Mouse (Mus musculus): ENCODE data around the gene Nkiras2.
"Not testable (repeated sequence)": the region's sequence is repeated elsewhere in the genome, so short reads cannot be mapped to it uniquely, and the experiment has no call there.

The Nkiras2 gene

DNA sequence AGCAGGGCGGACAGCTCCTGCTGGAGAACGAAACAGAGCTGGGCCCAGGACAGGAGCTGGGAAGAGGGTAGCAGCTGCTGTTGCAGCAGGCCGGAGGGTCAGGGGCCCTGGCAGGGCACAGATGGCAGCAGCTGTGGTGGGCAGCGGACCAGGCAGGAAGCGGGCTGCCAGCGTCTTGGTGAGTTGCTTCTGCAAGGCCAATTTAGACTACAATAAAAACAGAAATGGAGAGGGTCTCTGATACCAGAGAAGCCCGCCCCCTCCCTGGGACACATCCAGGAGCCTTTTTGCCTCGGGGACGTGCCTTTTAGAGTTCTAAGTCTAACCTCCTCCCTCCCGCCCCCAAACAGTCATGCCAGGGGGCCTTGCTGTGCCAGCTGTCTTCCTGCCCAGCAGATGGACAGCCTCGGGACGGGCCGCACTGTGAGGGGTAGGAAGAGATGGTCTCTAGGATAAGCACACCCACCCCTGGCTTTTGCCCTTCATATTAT, 9.9 kb downstream of the Nkiras2 start:
- no peak for DNase-seq (ENCODE audit: low read depth, low spot score)

DNA sequence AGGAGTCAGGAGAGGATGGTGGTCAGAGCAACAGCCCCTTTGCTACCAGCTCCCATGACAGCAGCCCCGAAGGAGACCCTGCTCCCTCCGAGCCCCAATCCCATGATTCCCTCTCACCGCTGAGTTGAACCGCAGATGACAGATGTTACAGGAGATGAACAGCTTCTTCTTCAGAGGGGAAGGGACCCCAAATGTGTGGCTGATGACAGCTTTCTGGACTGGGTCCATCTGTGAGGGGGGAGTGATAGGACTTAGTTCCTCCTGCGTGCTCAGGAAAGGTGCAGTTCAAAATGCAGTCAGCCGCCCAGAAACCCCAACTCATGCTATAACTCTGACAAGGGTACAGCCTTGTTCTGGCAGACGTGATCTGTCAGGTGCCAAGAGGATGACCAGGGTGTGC, 15.5 kb downstream of the Nkiras2 start:
- DNase-seq (ENCODE audit: low read depth, low spot score) = no peak

DNA sequence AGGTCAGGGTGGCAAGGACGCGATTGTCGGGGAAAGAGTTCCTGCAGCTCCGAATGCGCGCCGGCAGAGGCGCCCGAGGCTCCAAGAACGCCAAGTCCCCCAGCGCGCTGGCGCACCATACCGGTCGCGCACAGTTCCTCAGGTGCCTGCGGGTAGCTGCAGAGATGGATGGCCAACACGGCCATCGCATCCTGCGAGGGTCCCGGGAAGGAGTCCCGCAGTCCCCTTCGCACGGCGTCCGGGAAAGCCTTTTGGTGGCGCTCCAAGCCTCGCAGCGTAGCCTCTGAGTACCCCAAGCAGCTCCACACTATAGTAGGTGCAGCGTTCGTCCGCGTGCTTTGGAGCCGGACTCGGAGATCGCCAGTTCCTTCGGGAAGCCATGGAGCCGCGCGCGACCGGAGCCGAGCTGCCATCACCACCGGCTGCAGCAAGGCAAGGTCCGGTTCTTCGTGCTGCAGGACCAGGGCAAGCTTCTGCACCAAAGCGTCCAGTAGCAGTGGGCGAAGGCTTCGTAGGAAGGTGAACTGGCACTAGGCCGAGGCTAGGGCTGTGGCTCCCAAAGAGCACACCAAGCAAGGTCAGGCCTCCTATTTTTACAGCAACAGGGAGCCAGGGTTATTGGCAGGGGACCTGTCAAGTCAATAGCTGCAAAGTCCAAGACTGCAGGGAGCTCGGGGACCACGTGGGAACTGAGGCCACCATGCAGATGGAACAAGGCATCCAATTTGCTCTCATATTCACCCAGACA, 21.3 kb downstream of the Nkiras2 start:
- no peak for DNase-seq (ENCODE audit: low read depth, low spot score)

DNA sequence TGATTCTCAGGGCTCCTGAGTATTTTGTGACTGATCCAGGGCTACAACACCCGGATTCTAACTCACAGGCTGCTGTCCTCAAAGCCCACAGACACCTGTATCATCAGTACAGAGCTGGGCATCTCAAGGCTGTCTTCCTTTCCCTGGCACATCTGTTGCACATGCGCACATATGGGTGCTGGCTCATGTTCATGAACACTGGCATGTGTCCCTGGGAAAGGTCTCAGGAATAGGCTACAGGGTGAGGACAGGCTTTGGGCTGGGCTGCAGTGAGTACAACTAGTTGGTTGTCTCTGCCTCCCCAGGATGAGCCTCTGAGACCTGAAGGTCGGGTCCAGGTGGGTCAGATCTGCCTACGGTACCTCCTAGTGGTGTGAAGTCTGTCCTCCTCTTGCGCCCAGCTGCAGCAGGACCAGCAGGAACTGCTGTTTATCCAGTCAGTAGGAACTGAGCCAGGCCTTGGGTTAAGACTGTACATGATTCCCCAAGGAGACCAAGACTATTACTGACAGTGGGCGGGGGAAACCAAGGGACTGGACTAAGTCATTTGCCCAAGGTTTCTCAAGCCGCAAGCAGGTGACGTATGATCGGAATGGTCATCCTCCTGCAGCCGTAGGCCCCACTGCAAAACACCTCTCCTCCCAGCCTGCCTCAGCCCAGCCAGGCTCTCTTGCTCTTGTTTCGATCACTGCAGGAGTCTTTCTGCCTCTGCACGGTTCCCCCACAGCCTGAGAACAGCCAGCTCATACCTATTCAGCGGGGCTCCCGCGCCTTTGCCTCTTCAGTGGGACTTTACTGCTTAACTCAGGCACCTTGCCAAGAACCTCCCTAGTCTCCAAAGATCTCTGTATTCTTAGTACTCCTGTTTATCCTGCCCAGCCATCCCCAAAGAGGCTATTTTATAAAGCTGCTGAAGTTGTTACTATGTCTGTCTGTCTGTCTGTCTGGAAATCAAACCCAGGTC, 24.9 kb downstream of the Nkiras2 start:
- no peak for DNase-seq (ENCODE audit: low read depth, low spot score)

- DNase-seq (ENCODE audit: low read depth, low spot score) = no peak
Measured at GRCm38 (mm10) chr11:100646265-100646664, 27.2 kb downstream of the Nkiras2 start.

DNA sequence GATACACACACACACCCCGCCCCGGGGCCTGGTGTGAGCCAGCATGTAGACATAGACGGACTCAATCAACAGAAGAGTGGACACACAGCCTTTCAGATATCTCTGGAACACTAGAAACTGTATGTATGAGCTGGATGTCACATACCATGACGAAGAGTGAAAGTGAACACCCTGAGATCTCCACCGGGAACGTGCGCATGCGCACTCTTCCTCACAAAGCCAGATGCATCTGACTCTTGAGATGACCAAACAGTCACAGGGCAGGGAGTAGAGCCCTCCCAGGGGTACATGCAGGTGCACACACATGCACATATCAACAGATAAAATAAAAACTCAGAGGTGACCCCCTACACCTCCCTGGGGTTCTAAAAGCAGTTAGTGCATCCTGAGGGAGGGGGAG, 29.4 kb downstream of the Nkiras2 start:
- no peak for DNase-seq (ENCODE audit: low read depth, low spot score)

DNA sequence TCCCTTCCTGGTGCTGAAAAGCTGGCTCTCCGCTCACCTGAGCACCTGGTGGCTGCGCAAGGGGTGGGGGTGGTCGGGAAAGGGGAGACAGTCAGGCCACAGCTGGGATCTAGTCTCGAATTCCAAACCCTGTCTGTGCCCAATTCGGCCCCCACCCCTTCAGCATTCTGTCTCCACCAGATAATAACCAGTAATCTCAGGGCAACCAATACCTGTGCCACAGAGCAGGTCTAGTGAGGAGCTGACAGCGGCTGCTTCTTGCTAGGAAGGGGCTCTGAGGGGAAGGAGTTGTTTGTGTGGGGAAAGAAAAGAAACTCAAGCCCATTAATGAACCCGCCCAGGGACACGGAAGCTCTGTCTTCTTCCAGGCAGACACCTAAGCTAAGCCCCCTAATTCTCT, 32.2 kb downstream of the Nkiras2 start:
- DNase-seq (ENCODE audit: low read depth, low spot score) = no peak

DNA sequence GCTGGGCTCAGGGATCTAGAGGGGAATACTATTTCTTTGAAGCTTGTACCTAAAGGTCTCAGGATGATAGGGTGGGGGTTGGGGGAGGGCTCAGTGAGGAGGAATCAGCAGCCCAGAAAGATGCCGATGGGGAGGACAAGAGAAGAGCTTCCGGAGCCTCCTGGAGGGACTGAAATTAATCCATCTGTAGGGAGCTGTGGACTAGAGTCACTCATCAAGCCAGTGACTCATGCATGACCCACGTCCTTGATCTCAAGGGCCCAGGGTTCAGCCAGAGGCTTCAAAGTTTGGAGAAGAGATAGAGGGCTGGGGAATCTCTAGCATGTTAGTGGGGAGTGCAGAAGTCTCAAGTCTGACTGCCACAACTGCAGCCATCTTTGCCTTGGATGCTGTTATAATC, 32.7 kb downstream of the Nkiras2 start:
- DNase-seq (ENCODE audit: low read depth, low spot score) = no peak

GRCm38 (mm10) chr11:100655589-100655988, 36.5 kb downstream of the Nkiras2 start:
- DNase-seq (ENCODE audit: low read depth, low spot score) = not testable (repeated sequence)

- DNase-seq (ENCODE audit: low read depth, low spot score) = peak; percentile 42
Measured at GRCm38 (mm10) chr11:100656458-100656857, 37.4 kb downstream of the Nkiras2 start.

GRCm38 (mm10) chr11:100659806-100660205, 40.8 kb downstream of the Nkiras2 start:
- no peak for DNase-seq (ENCODE audit: low read depth, low spot score)

GRCm38 (mm10) chr11:100671049-100671448, 52.0 kb downstream of the Nkiras2 start:
- DNase-seq (ENCODE audit: low read depth, low spot score) = no peak

GRCm38 (mm10) chr11:100671956-100672355, 52.9 kb downstream of the Nkiras2 start:
- no peak for DNase-seq (ENCODE audit: low read depth, low spot score)

DNA sequence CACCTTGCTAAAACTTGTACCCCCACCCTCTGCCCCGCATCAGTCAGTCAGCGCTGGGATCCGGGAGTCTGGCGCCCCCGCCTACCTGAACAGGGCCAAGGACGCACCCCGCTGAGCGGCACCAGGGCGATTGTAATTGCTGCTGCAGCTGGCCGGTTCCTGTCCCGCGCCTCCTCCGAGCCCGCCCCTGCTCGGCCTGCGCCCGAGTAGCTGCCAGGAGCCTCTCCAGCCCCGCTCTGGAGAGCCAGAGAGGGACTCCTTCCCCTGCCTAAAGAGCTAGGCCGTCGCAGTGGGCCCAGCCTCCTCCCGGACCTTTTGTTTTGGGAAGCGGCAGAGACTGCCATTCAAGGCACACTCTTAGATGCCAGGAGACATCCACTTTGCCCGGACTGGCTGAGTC, 54.1 kb downstream of the Nkiras2 start:
- DNase-seq (ENCODE audit: low read depth, low spot score) = no peak

Data from retina, adult 2 months (tissue).